48 mouse cellular contexts compared by ENCODE assay signal in the genomic region with DNA sequence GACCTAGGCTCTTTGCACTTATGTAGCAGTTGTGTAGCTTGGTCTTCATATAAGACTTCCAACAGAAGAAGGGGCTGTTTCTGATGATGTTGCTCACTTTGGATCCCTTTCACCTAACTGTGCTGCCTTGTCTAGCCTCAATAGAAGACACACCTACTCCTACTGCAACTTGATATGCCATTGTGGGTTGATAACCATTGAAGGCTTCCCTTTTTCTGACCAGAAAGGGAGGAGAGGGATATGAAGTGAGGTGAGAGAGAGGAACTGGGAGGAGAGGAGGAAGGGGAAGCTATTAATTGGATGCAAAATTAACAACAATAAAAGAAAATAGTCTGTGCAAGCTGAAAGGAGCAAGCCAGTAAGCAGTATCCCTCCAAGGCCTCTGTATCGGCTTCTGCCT. TPM values are rescaled to one million over a fixed set of nuclear protein-coding genes. Genes with fewer than 3 reads are reported as not detected.
"Had no signal": no experiment of that assay in that cellular context is flagged by ENCODE, and none has a peak within 500 bp of the region (broad histone marks: within the 10 kb centered on the region; RNA-seq: fewer than 3 reads in every experiment).

No protein-coding gene starts in this region.

- H3K27me3 ChIP-seq: heart, embryonic 13.5 days; heart, embryonic 15.5 days; hindbrain, embryonic 12.5 days; hindbrain, embryonic 13.5 days; hindbrain, embryonic 15.5 days; intestine, embryonic 15.5 days; kidney, embryonic 15.5 days had no signal

- H3K9me3 ChIP-seq: heart, embryonic 10.5 days; heart, embryonic 12.5 days; heart, embryonic 13.5 days; heart, embryonic 15.5 days; hindbrain, embryonic 10.5 days; hindbrain, embryonic 12.5 days; hindbrain, embryonic 13.5 days; hindbrain, embryonic 15.5 days; intestine, embryonic 15.5 days; kidney, embryonic 15.5 days had no signal

- DNase-seq: heart, postnatal 10 days; heart, postnatal 14 days; heart, postnatal 36 days; heart, postnatal 4 days; kidney, adult 11 months; kidney, adult 18-20 months; kidney, adult 2 months; kidney, adult 8-10 months; kidney, adult 9 months; kidney, postnatal 10 days; kidney, postnatal 14 days; kidney, postnatal 25 days; kidney, postnatal 36 days; kidney, postnatal 4 days; layer of hippocampus, adult 9-11 months; layer of hippocampus, postnatal 36 days had no signal

- H3K4me3 ChIP-seq: heart, embryonic 10.5 days; heart, embryonic 12.5 days; heart, embryonic 13.5 days; heart, embryonic 15.5 days; hindbrain, embryonic 10.5 days; hindbrain, embryonic 12.5 days; hindbrain, embryonic 13.5 days; hindbrain, embryonic 15.5 days; intestine, embryonic 15.5 days; kidney, embryonic 15.5 days; layer of hippocampus, adult 2 months had no signal

- H3K9ac ChIP-seq: heart, embryonic 12.5 days; heart, embryonic 13.5 days; heart, embryonic 15.5 days; hindbrain, embryonic 12.5 days; hindbrain, embryonic 13.5 days; hindbrain, embryonic 14.5 days; hindbrain, embryonic 15.5 days; intestine, embryonic 15.5 days; kidney, embryonic 15.5 days had no signal

- ATAC-seq: hindbrain, embryonic 16.5 days; hindbrain, postnatal 0 days; inflammation-experienced regulatory T-cells, adult 6 months; intestine, embryonic 15.5 days; intestine, embryonic 16.5 days; intestine, postnatal 0 days had no signal

- H3K4me2 ChIP-seq: heart, embryonic 11.5 days; heart, embryonic 12.5 days; heart, embryonic 13.5 days; heart, embryonic 15.5 days; hindbrain, embryonic 12.5 days; hindbrain, embryonic 13.5 days; hindbrain, embryonic 14.5 days; hindbrain, embryonic 15.5 days; intestine, embryonic 15.5 days; kidney, embryonic 15.5 days had no signal

- H3K4me1 ChIP-seq: heart, embryonic 15.5 days; hindbrain, embryonic 10.5 days; hindbrain, embryonic 12.5 days; hindbrain, embryonic 13.5 days; hindbrain, embryonic 15.5 days; intestine, embryonic 15.5 days; kidney, embryonic 15.5 days had no signal

- H3K27ac ChIP-seq: heart, embryonic 10.5 days; heart, embryonic 13.5 days; heart, embryonic 15.5 days; hindbrain, embryonic 10.5 days; hindbrain, embryonic 12.5 days; hindbrain, embryonic 13.5 days; hindbrain, embryonic 14.5 days; hindbrain, embryonic 15.5 days; hindbrain, postnatal 0 days; intestine, embryonic 15.5 days; kidney, embryonic 15.5 days; kidney, postnatal 0 days; layer of hippocampus, adult 2 months had no signal

- H3K36me3 ChIP-seq: heart, embryonic 10.5 days; heart, embryonic 12.5 days; heart, embryonic 13.5 days; heart, embryonic 15.5 days; hindbrain, embryonic 10.5 days; hindbrain, embryonic 12.5 days; hindbrain, embryonic 13.5 days; hindbrain, embryonic 15.5 days; intestine, embryonic 15.5 days; kidney, embryonic 15.5 days had no signal

RNA-seq across cellular contexts. Expression of gene Hsd3b1, which starts 3.2 kb away (rescaled TPM):
- total RNA-seq: heart, postnatal 10 days; heart, postnatal 14 days; heart, postnatal 25 days; heart, postnatal 36 days; heart, postnatal 4 days; hematopoietic stem cell, adult 5-6 weeks; layer of hippocampus, adult 18-20 months; layer of hippocampus, adult 2 months; layer of hippocampus, postnatal 10 days; layer of hippocampus, postnatal 14 days; layer of hippocampus, postnatal 25 days; layer of hippocampus, postnatal 36 days had no signal
- polyA plus RNA-seq: heart, embryonic 14.5 days; heart, postnatal 0 days; hindbrain, embryonic 14.5 days; hindbrain, embryonic 15.5 days; hindbrain, embryonic 16.5 days; hindbrain, postnatal 0 days; inflammation-experienced regulatory T-cells, adult 6 months; kidney, embryonic 14.5 days; large intestine, adult 2 months had no signal

RNA-seq across cellular contexts. Expression of gene Hao2, which starts 30.2 kb away (rescaled TPM):
- total RNA-seq: heart, postnatal 10 days; heart, postnatal 14 days; heart, postnatal 25 days; heart, postnatal 36 days; heart, postnatal 4 days; hematopoietic stem cell, adult 5-6 weeks; hindbrain, postnatal 0 days; layer of hippocampus, adult 18-20 months; layer of hippocampus, adult 2 months; layer of hippocampus, adult 8-10 months; layer of hippocampus, postnatal 10 days; layer of hippocampus, postnatal 14 days; layer of hippocampus, postnatal 25 days; layer of hippocampus, postnatal 36 days had no signal
- polyA plus RNA-seq: heart, embryonic 14.5 days; heart, embryonic 15.5 days; heart, embryonic 16.5 days; heart, postnatal 0 days; hindbrain, embryonic 10.5 days; hindbrain, embryonic 11.5 days; hindbrain, embryonic 12.5 days; hindbrain, embryonic 13.5 days; hindbrain, embryonic 14.5 days; hindbrain, embryonic 16.5 days; hindbrain, postnatal 0 days; inflammation-experienced regulatory T-cells, adult 6 months had no signal

RNA-seq across cellular contexts. Expression of gene Hsd3b6, which starts 48.6 kb away (rescaled TPM):
- total RNA-seq: heart, postnatal 10 days; heart, postnatal 14 days; heart, postnatal 25 days; heart, postnatal 36 days; heart, postnatal 4 days; hematopoietic stem cell, adult 5-6 weeks; hindbrain, postnatal 0 days; layer of hippocampus, adult 18-20 months; layer of hippocampus, adult 2 months; layer of hippocampus, adult 8-10 months; layer of hippocampus, postnatal 10 days; layer of hippocampus, postnatal 14 days; layer of hippocampus, postnatal 25 days; layer of hippocampus, postnatal 36 days had no signal
- polyA plus RNA-seq: heart, postnatal 0 days; hindbrain, postnatal 0 days; inflammation-experienced regulatory T-cells, adult 6 months; intestine, postnatal 0 days; kidney, adult 2 months; large intestine, adult 2 months had no signal
